Mouse (Mus musculus) ES-E14 (cell line): ENCODE data around the gene Tmem50a.

Source experiments
- HCFC1 ChIP-seq: IDR thresholded peaks from 2 replicates; pipeline ENCODE4 v1.6.1; 2012; ENCODE audit warnings: low read length, inconsistent platforms, borderline replicate concordance; ENCODE audit not compliant: insufficient read depth
- MAFK ChIP-seq: IDR thresholded peaks from 2 replicates; pipeline ENCODE4 v1.6.1; 2014; ENCODE audit warnings: mild to moderate bottlenecking, low read depth, low read length, inconsistent platforms; ENCODE audit not compliant: insufficient read depth

DNA sequence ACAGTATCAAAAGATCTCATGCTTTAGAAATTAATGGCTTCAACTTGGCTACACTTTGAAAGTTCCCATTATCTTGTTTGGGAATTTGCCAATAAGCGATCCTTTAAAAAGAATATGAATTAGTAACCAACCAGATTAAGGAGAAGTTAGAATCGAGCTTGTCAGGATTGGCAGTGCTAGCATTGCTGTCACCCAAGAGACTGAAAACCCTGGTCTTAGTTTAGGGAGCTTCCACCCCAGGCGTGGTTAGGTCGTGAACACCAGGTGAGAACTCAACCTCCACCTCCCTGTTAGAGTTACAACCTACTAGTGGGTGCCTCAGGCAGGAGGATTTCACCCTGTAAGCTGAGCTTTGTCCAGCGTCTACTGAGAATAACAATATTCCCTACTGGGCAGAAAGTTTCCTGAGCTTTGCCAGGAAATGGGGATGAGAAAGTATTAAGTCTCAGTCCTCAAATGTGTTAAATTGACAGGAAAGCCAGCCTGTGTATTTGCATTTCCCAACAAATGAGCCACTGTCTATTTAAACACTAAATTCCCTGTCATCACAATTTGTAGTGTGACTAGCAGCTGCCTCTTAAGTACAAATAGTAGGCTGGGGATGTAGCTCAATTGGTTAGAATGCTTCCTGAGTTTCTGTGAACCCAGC is 13.1 kb upstream of the Tmem50a start:
- no peak for TF ChIP-seq MAFK
- TF ChIP-seq HCFC1: no peak
